Mouse (Mus musculus) T-helper 1 cell (primary cell): ENCODE data around the gene Rab29.

Experiments
- in situ Hi-C: fragments of 300-600 bp; cut with MboI, MseI; formaldehyde crosslinking; loops from one replicate; pipeline ENCODE4 v1.15.1; 2025; ENCODE audit warnings: high pct_unique_total_duplicates

The Rab29 gene

GRCm38 (mm10) chr1:131865596-131865995, 1.4 kb upstream of the Rab29 start:
- in situ Hi-C loops: no loop called here

GRCm38 (mm10) chr1:131866304-131866999, 572 bp upstream of the Rab29 start:
- in situ Hi-C loops: no loop called here

- in situ Hi-C loops: no loop called here
These were observed 894 bp downstream of the Rab29 start for GRCm38 (mm10) chr1:131867946-131868290.

GRCm38 (mm10) chr1:131869561-131869960, 2.5 kb downstream of the Rab29 start:
- in situ Hi-C loops: no loop called here

- in situ Hi-C loops: no loop called here
These were observed 5.8 kb downstream of the Rab29 start for GRCm38 (mm10) chr1:131872856-131873255.

GRCm38 (mm10) chr1:131879816-131880215, 12.8 kb downstream of the Rab29 start:
- in situ Hi-C loops: no loop called here

- in situ Hi-C loops: no loop called here
These were observed 15.8 kb downstream of the Rab29 start for GRCm38 (mm10) chr1:131882787-131883186.

GRCm38 (mm10) chr1:131886173-131886572, 19.1 kb downstream of the Rab29 start:
- in situ Hi-C loops: no loop called here

GRCm38 (mm10) chr1:131886641-131887040, 19.6 kb downstream of the Rab29 start:
- in situ Hi-C loops: no loop called here

GRCm38 (mm10) chr1:131890043-131890658, 23.1 kb downstream of the Rab29 start:
- in situ Hi-C loops: no loop called here

- in situ Hi-C loops: no loop called here
These were observed 24.4 kb downstream of the Rab29 start for GRCm38 (mm10) chr1:131891436-131891835.

- in situ Hi-C loops: no loop called here
These were observed 35.7 kb downstream of the Rab29 start for GRCm38 (mm10) chr1:131902679-131903078.

- in situ Hi-C loops: no loop called here
These were observed 36.2 kb downstream of the Rab29 start for GRCm38 (mm10) chr1:131903251-131903650.

GRCm38 (mm10) chr1:131905497-131905896, 38.5 kb downstream of the Rab29 start:
- in situ Hi-C loops: loop anchor here (5.0 kb wide), 1 partner anchor 43 kb away; no protein-coding TSS in a partner anchor

GRCm38 (mm10) chr1:131908456-131908855, 41.4 kb downstream of the Rab29 start:
- in situ Hi-C loops: loop anchor here (5.0 kb wide), 1 partner anchor 46 kb away; no protein-coding TSS in a partner anchor

GRCm38 (mm10) chr1:131909236-131909635, 42.2 kb downstream of the Rab29 start:
- in situ Hi-C loops: loop anchor here (5.0 kb wide), 1 partner anchor 47 kb away; no protein-coding TSS in a partner anchor

- in situ Hi-C loops: no loop called here
These were observed 43.1 kb downstream of the Rab29 start, which contains the start of gene Nucks1 for GRCm38 (mm10) chr1:131910001-131910648. Gene Nucks1 (plus strand): TSS chr1:131910534.

GRCm38 (mm10) chr1:131910674-131911558, 43.9 kb downstream of the Rab29 start:
- in situ Hi-C loops: no loop called here

GRCm38 (mm10) chr1:131917634-131918033, 50.6 kb downstream of the Rab29 start:
- in situ Hi-C loops: no loop called here

- in situ Hi-C loops: no loop called here
These were observed 52.0 kb downstream of the Rab29 start for GRCm38 (mm10) chr1:131919052-131919451.

- in situ Hi-C loops: loop anchor here (10.0 kb wide), 1 partner anchor 1083 kb away; no protein-coding TSS in a partner anchor
These were observed 55.1 kb downstream of the Rab29 start for GRCm38 (mm10) chr1:131922100-131922499.
